Mouse (Mus musculus): ENCODE data around the gene Gm11596. TPM values are rescaled to one million over a fixed set of nuclear protein-coding genes. Genes with fewer than 3 reads are reported as not detected.
"Not testable (repeated sequence)": the region's sequence is repeated elsewhere in the genome, so short reads cannot be mapped to it uniquely, and the experiment has no call there.

The Gm11596 gene
- not detected for total RNA-seq (2021)

- intact Hi-C loops (cut with DNase I): no loop called here
- no peak for DNase-seq (ENCODE audit: low spot score in 2 of 2)
These were observed at the start of gene Gm11596 for GRCm38 (mm10) chr11:99793367-99793766. Gene Gm11596, minus strand, starts transcription at chr11:99793467.

GRCm38 (mm10) chr11:99842185-99842584 lies 48.9 kb upstream of the Gm11596 start:
- DNase-seq (ENCODE audit: low spot score in 2 of 2): no peak
- intact Hi-C loops (cut with DNase I): no loop called here

DNA sequence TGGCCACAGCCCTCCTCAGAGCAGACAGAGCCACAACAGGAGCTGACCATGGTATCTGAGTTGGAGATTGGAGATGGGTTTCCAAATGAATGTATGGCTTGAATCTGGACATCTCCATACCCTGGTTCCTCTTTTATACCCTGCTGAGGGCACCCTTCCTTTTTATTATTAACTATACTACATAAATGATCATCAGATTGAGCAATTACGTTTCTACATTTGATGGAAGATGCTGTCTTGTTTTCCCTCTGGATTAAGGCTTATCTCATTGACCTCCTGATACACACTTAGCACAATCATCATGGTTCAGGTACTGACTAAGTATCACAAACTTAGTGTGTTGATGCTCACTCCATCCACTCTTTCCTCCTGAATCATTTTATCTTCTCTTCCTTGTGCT lies 44.7 kb upstream of the Gm11596 start, which contains the start of gene 2300003K06Rik:
2300003K06Rik (minus strand) TSS at position 101 of the 400 bp plus-strand sequence.
- intact Hi-C loops (cut with DNase I): no loop called here
- DNase-seq (ENCODE audit: low spot score in 2 of 2): no peak

DNA sequence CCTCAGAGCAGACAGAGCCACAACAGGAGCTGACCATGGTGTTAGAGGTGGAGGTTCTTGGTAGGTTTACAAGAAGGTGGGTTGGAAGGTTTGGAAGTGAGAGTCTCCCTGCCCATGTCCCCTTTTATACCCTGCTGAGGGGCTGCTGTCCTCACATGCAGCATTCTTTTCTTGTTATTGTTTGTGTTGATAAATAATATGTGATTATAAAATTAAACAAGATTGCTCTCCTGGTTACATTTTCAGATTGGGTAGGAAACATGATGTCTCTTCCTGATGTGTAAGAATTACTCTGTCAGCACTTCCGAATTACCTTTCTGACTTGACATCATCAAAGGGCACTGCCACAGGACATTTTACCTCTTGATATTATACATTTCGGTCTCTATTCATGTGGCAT lies 22.3 kb upstream of the Gm11596 start, which contains the start of gene Gm11564:
Gm11564 (minus strand) TSS at position 101 of the 400 bp plus-strand sequence.
- intact Hi-C loops (cut with DNase I); DNase-seq (ENCODE audit: low spot score in 2 of 2): not testable (repeated sequence)

DNA sequence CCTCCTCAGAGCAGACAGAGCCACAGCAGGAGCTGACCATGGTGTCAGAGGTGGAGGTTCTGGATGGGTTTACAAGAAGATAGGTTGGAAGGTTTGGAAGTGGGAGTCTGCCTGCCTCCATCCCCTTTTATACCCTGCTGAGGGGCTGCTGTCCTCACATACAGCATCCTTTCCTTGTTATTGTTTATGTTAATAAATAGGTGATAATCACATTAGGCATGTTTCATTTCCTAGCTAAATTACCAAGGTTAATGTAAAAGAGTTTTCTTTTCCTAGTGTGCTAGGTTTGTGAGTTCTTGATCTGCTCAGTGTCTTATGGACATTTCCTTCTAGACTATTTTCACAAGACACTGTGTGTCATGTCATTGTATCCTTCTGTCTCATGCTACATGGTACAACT lies 16.5 kb upstream of the Gm11596 start, which contains the start of gene Krtap4-13:
Krtap4-13 (minus strand) TSS at position 101 of the 400 bp plus-strand sequence.
- intact Hi-C loops (cut with DNase I); DNase-seq (ENCODE audit: low spot score in 2 of 2): not testable (repeated sequence)

- intact Hi-C loops (cut with DNase I): not testable (repeated sequence)
These were observed 11.1 kb upstream of the Gm11596 start, which contains the start of gene Gm11554 for GRCm38 (mm10) chr11:99804346-99804745. Gene Gm11554, minus strand, starts transcription at chr11:99804446.

GRCm38 (mm10) chr11:99798832-99799231 lies 5.6 kb upstream of the Gm11596 start, which contains the start of gene Gm11569:
Gene Gm11569, minus strand, starts transcription at chr11:99798932.
- DNase-seq (ENCODE audit: low spot score in 2 of 2); intact Hi-C loops (cut with DNase I): not testable (repeated sequence)

More at GRCm38 (mm10) chr11:99804346-99804745, 11.1 kb upstream of the Gm11596 start, which contains the start of gene Gm11554:
- not testable (repeated sequence) for DNase-seq (ENCODE audit: low spot score in 2 of 2)

- intact Hi-C loops (cut with DNase I); DNase-seq (ENCODE audit: low spot score in 2 of 2): not testable (repeated sequence)
These were observed 8.4 kb downstream of the Gm11596 start, which contains the start of gene Krtap4-9 for GRCm38 (mm10) chr11:99784900-99785299. Gene Krtap4-9, plus strand, starts transcription at chr11:99785200.

- intact Hi-C loops (cut with DNase I): no loop called here
- no peak for DNase-seq (ENCODE audit: low spot score in 2 of 2)
These were observed 12.7 kb downstream of the Gm11596 start, which contains the start of gene Krtap4-8 for GRCm38 (mm10) chr11:99780604-99781003. Gene Krtap4-8, minus strand, starts transcription at chr11:99780704.

GRCm38 (mm10) chr11:99778401-99778800 lies 14.9 kb downstream of the Gm11596 start:
- DNase-seq (ENCODE audit: low spot score in 2 of 2): no peak
- intact Hi-C loops (cut with DNase I): no loop called here

- intact Hi-C loops (cut with DNase I); DNase-seq (ENCODE audit: low spot score in 2 of 2): not testable (repeated sequence)
These were observed 20.5 kb downstream of the Gm11596 start, which contains the start of gene Gm11595 for GRCm38 (mm10) chr11:99772813-99773212. Gene Gm11595, minus strand, starts transcription at chr11:99772913.

DNA sequence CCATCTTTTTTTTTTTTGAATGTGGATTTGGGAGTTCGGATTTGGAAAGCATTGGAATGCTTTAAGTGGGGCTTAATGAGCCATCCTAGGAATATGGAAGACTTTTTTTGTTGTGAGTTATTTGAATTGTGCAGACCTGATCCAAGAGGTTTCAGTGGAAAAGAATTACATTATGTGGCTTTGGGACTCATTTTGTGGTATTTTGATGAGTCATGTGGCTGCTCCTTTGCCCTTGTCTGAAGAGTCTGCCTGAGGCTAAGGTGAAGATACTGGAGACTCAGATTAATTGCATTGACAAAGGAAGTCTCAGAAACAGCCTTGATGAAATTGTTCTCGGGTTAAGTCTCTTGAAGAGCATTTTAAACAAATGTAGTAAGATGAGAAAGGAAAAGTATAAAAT lies 24.9 kb downstream of the Gm11596 start:
- DNase-seq (ENCODE audit: low spot score in 2 of 2): no peak
- intact Hi-C loops (cut with DNase I): no loop called here

GRCm38 (mm10) chr11:99758877-99759276 lies 34.4 kb downstream of the Gm11596 start:
- no peak for DNase-seq (ENCODE audit: low spot score in 2 of 2)
- intact Hi-C loops (cut with DNase I): no loop called here

DNA sequence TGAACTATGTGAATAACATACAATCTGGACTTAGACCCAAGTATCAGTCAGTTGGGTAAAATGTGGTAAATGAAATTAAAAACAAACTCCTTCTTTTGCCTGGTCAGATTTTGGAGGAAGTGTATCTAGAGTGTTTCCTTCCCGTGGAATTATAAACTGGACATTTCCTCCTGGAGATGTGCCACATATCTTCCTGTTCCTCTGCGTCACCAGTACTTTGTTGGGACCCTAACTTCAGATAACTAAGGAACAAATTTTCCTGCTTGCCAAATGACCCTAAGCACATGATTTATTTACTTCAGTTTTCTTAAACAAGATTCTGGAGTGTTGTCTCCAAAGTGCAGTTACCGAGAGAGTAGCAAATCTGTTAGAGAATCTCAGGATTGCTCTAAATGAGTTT lies 49.3 kb downstream of the Gm11596 start:
- intact Hi-C loops (cut with DNase I): no loop called here

More for the DNA sequence above, 49.3 kb downstream of the Gm11596 start:
- no peak for DNase-seq (ENCODE audit: low spot score in 2 of 2)

Other genes starting within 250 kb of the Gm11596 start
- gene Krtap3-3, start 242.6 kb downstream of the Gm11596 start, total RNA-seq (2021): not detected
- gene Krtap3-2, start 236.6 kb downstream of the Gm11596 start, total RNA-seq (2021): not detected
- gene Gm11939, start 234.0 kb downstream of the Gm11596 start, total RNA-seq (2021): not detected
- not detected for gene Krtap3-1, start 226.8 kb downstream of the Gm11596 start, total RNA-seq (2021)
- gene Krtap1-5, start 212.5 kb downstream of the Gm11596 start, total RNA-seq (2021): not detected
- gene Krtap1-4, start 209.8 kb downstream of the Gm11596 start, total RNA-seq (2021): not detected
- gene Krtap1-3, start 202.1 kb downstream of the Gm11596 start, total RNA-seq (2021): not detected
- gene Krtap9-3, start 195.4 kb downstream of the Gm11596 start, total RNA-seq (2021): not detected
- gene Gm11938, start 190.2 kb downstream of the Gm11596 start, total RNA-seq (2021): not detected
- not detected for gene Gm11937, start 183.3 kb downstream of the Gm11596 start, total RNA-seq (2021)
- gene Krtap2-4, start 178.6 kb downstream of the Gm11596 start, total RNA-seq (2021): not detected
- gene Gm11562, start 173.0 kb downstream of the Gm11596 start, total RNA-seq (2021): not detected
- not detected for gene Krtap4-1, start 165.2 kb downstream of the Gm11596 start, total RNA-seq (2021)
- gene Krtap4-2, start 158.4 kb downstream of the Gm11596 start, total RNA-seq (2021): not detected
- gene Krtap4-7, start 149.4 kb downstream of the Gm11596 start, total RNA-seq (2021): not detected
- gene Gm11555, start 143.2 kb downstream of the Gm11596 start, total RNA-seq (2021): not detected
- gene Gm11563, start 134.5 kb downstream of the Gm11596 start, total RNA-seq (2021): not detected
- gene Krtap4-6, start 127.5 kb downstream of the Gm11596 start, total RNA-seq (2021): not detected
- gene Gm14190, start 102.7 kb downstream of the Gm11596 start, total RNA-seq (2021): not detected
- gene Gm14180, start 59.2 kb downstream of the Gm11596 start, total RNA-seq (2021): not detected
- gene Gm11595, start 20.6 kb downstream of the Gm11596 start, total RNA-seq (2021): not detected
- gene Krtap4-8, start 12.8 kb downstream of the Gm11596 start, total RNA-seq (2021): not detected
- not detected for gene Krtap4-9, start 8.3 kb downstream of the Gm11596 start, total RNA-seq (2021)
- gene Gm11569, start 5.5 kb upstream of the Gm11596 start, total RNA-seq (2021): not detected
- gene Gm11554, start 11.0 kb upstream of the Gm11596 start, total RNA-seq (2021): not detected
- not detected for gene Krtap4-13, start 16.4 kb upstream of the Gm11596 start, total RNA-seq (2021)
- not detected for gene Gm11564, start 22.2 kb upstream of the Gm11596 start, total RNA-seq (2021)
- not detected for gene 2300003K06Rik, start 44.6 kb upstream of the Gm11596 start, total RNA-seq (2021)
- gene Krtap4-16, start 58.1 kb upstream of the Gm11596 start, total RNA-seq (2021): not detected
- not detected for gene Gm11568, start 64.5 kb upstream of the Gm11596 start, total RNA-seq (2021)
- gene Gm11559, start 71.0 kb upstream of the Gm11596 start, total RNA-seq (2021): not detected
- gene Krtap9-1, start 79.9 kb upstream of the Gm11596 start, total RNA-seq (2021): not detected
- not detected for gene Gm11567, start 85.7 kb upstream of the Gm11596 start, total RNA-seq (2021)
- gene Krtap31-1, start 114.5 kb upstream of the Gm11596 start, total RNA-seq (2021): not detected
- not detected for gene Gm11565, start 121.3 kb upstream of the Gm11596 start, total RNA-seq (2021)
- not detected for gene Krtap31-2, start 142.8 kb upstream of the Gm11596 start, total RNA-seq (2021)
- gene Krtap9-5, start 155.0 kb upstream of the Gm11596 start, total RNA-seq (2021): not detected
- not detected for gene Krtap29-1, start 185.6 kb upstream of the Gm11596 start, total RNA-seq (2021)
- gene Krtap16-1, start 193.1 kb upstream of the Gm11596 start, total RNA-seq (2021): not detected
- gene Krtap17-1, start 200.5 kb upstream of the Gm11596 start, total RNA-seq (2021): not detected
- gene Krt33a, start 222.7 kb upstream of the Gm11596 start, total RNA-seq (2021): not detected
- gene Krt33b, start 236.4 kb upstream of the Gm11596 start, total RNA-seq (2021): not detected
- not detected for gene Krt34, start 248.1 kb upstream of the Gm11596 start, total RNA-seq (2021)

All from left cerebral cortex, postnatal 25 days (tissue).